Mouse (Mus musculus) kidney, postnatal 10 days (tissue): Measurements from ENCODE around the gene Cpsf6.
"Not testable (repeated sequence)": the region's sequence is repeated elsewhere in the genome, so short reads cannot be mapped to it uniquely, and the experiment has no call there.

Experiments used
- DNase-seq: peaks from one replicate; pipeline ENCODE4 v3.0.0; 2021; ENCODE audit warnings: mixed read lengths

Cpsf6 gene

GRCm38 (mm10) chr10:117399839-117400238 lies 20.0 kb upstream of the Cpsf6 start:
- DNase-seq, result no peak

- no peak for DNase-seq
These were observed 19.4 kb upstream of the Cpsf6 start for GRCm38 (mm10) chr10:117399196-117399595.

- DNase-seq, result no peak
These were observed 18.4 kb upstream of the Cpsf6 start for GRCm38 (mm10) chr10:117398044-117398780.

- no peak for DNase-seq
These were observed 17.4 kb upstream of the Cpsf6 start for GRCm38 (mm10) chr10:117397106-117397625.

GRCm38 (mm10) chr10:117396386-117397048 lies 16.7 kb upstream of the Cpsf6 start:
- DNase-seq, result no peak

GRCm38 (mm10) chr10:117395801-117396200 lies 16.0 kb upstream of the Cpsf6 start:
- DNase-seq, result no peak

GRCm38 (mm10) chr10:117394738-117395550 lies 15.1 kb upstream of the Cpsf6 start:
- DNase-seq, result no peak

- no peak for DNase-seq
These were observed 14.1 kb upstream of the Cpsf6 start for GRCm38 (mm10) chr10:117393891-117394395.

GRCm38 (mm10) chr10:117393196-117393890 lies 13.5 kb upstream of the Cpsf6 start:
- peak; percentile 56 for DNase-seq

GRCm38 (mm10) chr10:117392832-117393195 lies 13.0 kb upstream of the Cpsf6 start:
- peak; percentile 25 for DNase-seq

GRCm38 (mm10) chr10:117392397-117392796 lies 12.6 kb upstream of the Cpsf6 start:
- DNase-seq, result not testable (repeated sequence)

- no peak for DNase-seq
These were observed 12.0 kb upstream of the Cpsf6 start for GRCm38 (mm10) chr10:117391801-117392200.

- no peak for DNase-seq
These were observed 11.2 kb upstream of the Cpsf6 start for GRCm38 (mm10) chr10:117391057-117391456.

GRCm38 (mm10) chr10:117389904-117390875 lies 10.4 kb upstream of the Cpsf6 start:
- DNase-seq, result no peak

GRCm38 (mm10) chr10:117389371-117389740 lies 9.5 kb upstream of the Cpsf6 start:
- no peak for DNase-seq

GRCm38 (mm10) chr10:117388637-117389370 lies 9.0 kb upstream of the Cpsf6 start:
- no peak for DNase-seq

- DNase-seq, result not testable (repeated sequence)
These were observed 8.3 kb upstream of the Cpsf6 start for GRCm38 (mm10) chr10:117387961-117388636.

- DNase-seq, result no peak
These were observed 7.2 kb upstream of the Cpsf6 start for GRCm38 (mm10) chr10:117386981-117387380.

- no peak for DNase-seq
These were observed 6.4 kb upstream of the Cpsf6 start for GRCm38 (mm10) chr10:117386261-117386660.

- no peak for DNase-seq
These were observed 5.6 kb upstream of the Cpsf6 start for GRCm38 (mm10) chr10:117385431-117385830.
